Mouse (Mus musculus) 416B (cell line): Measurements from ENCODE around the gene Hopx.
A peak's percentile ranks its signal among the peaks of the same experiment; 100 is the strongest.

Experiments
- DNase-seq: peaks from one replicate; pipeline ENCODE4 v3.0.0; 2011; ENCODE audit warnings: low read depth

Gene Hopx

GRCm38 (mm10) chr5:77070987-77071386, 43.9 kb downstream of the Hopx start:
- DNase-seq = peak; percentile 33

GRCm38 (mm10) chr5:77067321-77067720, 47.6 kb downstream of the Hopx start:
- DNase-seq = no peak

GRCm38 (mm10) chr5:77061372-77062038, 53.4 kb downstream of the Hopx start:
- DNase-seq = peak; percentile 33

GRCm38 (mm10) chr5:77060363-77060762, 54.6 kb downstream of the Hopx start:
- no peak for DNase-seq

- no peak for DNase-seq
These were observed 58.0 kb downstream of the Hopx start for GRCm38 (mm10) chr5:77056881-77057440.

- DNase-seq = no peak
These were observed 62.3 kb downstream of the Hopx start for GRCm38 (mm10) chr5:77052616-77053015.

- no peak for DNase-seq
These were observed 70.6 kb downstream of the Hopx start for GRCm38 (mm10) chr5:77044362-77044761.

- no peak for DNase-seq
These were observed 75.5 kb downstream of the Hopx start for GRCm38 (mm10) chr5:77039391-77039790.

GRCm38 (mm10) chr5:77038451-77038850, 76.5 kb downstream of the Hopx start:
- no peak for DNase-seq
